Comparison of ENCODE assay signal across 23 mouse cellular contexts in genomic region chr15:93026456-93027078, GRCm38 (mm10).
DNase-seq lines count a peak whose midpoint lies in the region; ATAC-seq and TF ChIP-seq lines count a peak whose summit lies in the region.
"Had no signal": no experiment of that assay in that cellular context is flagged by ENCODE, and none has a peak within 500 bp of the region (broad histone marks: within the 10 kb centered on the region; RNA-seq: fewer than 3 reads in every experiment).

No protein-coding gene starts in this region.

- 43% methylated on average over 11 of the region's 11 CpGs for WGBS in heart, embryonic 11.5 days (ENCODE audit: insufficient replicate concordance)

- H3K9me3 ChIP-seq in heart, embryonic 11.5 days (replicated peaks; ENCODE audit: control insufficient read depth, low read length): no peaks in the 10 kb centered on the region
- H3K9me3 ChIP-seq: forebrain, embryonic 10.5 days; hindbrain, embryonic 15.5 days; limb, embryonic 15.5 days; liver, embryonic 15.5 days; midbrain, embryonic 12.5 days had no signal

- H3K4me1 ChIP-seq in heart, embryonic 11.5 days (ENCODE audit: control insufficient read depth, insufficient read depth, low read length): peaks cover 9% of the 10 kb centered on the region
- H3K4me1 ChIP-seq: limb, embryonic 15.5 days; liver, embryonic 15.5 days; midbrain, embryonic 12.5 days had no signal

- no peaks in the 10 kb centered on the region for H3K27me3 ChIP-seq in heart, embryonic 11.5 days (ENCODE audit: control insufficient read depth, insufficient read depth, low read length)
- H3K27me3 ChIP-seq: hindbrain, embryonic 15.5 days; limb, embryonic 15.5 days; liver, embryonic 15.5 days; midbrain, embryonic 12.5 days had no signal

- H3K27ac ChIP-seq in heart, embryonic 11.5 days (ENCODE audit: low read depth, low read length): no peak overlapping the region
- peak overlapping the region; percentile 61 for H3K27ac ChIP-seq in layer of hippocampus, adult 2 months
- H3K27ac ChIP-seq: forebrain, embryonic 10.5 days; hindbrain, embryonic 15.5 days; kidney, postnatal 0 days; limb, embryonic 15.5 days; liver, embryonic 15.5 days; macrophage; midbrain, embryonic 12.5 days had no signal

- no peak for TF ChIP-seq CTCF in layer of hippocampus, adult 2 months (conservative IDR thresholded peaks at IDR 0.05)

- no peaks in the 10 kb centered on the region for H3K36me3 ChIP-seq in heart, embryonic 11.5 days (ENCODE audit: control insufficient read depth, insufficient read depth, low read length)
- H3K36me3 ChIP-seq: forebrain, embryonic 10.5 days; hindbrain, embryonic 15.5 days; limb, embryonic 15.5 days; liver, embryonic 15.5 days; midbrain, embryonic 12.5 days had no signal

- H3K4me3 ChIP-seq in heart, embryonic 11.5 days (ENCODE audit: low read depth, low read length): no peak overlapping the region
- no peak overlapping the region; the same call in 1 of the 2 replicates for H3K4me3 ChIP-seq in layer of hippocampus, adult 2 months
- H3K4me3 ChIP-seq: forebrain, embryonic 10.5 days; hindbrain, embryonic 15.5 days; limb, embryonic 15.5 days; liver, embryonic 15.5 days; midbrain, embryonic 12.5 days had no signal

- H3K4me2 ChIP-seq in heart, embryonic 11.5 days: peak overlapping the region; percentile 38; the same call in 1 of the 2 replicates
- H3K4me2 ChIP-seq: hindbrain, embryonic 15.5 days; limb, embryonic 15.5 days; liver, embryonic 15.5 days; midbrain, embryonic 12.5 days had no signal

- no peak for ATAC-seq in heart, embryonic 11.5 days (replicated peaks; ENCODE audit: insufficient number of reproducible peaks, low FRiP score, low TSS enrichment)
- ATAC-seq in megakaryocyte progenitor cell, adult 5-6 weeks (replicated peaks; ENCODE audit: poor library complexity): peak; percentile 55
- ATAC-seq: forebrain, embryonic 16.5 days had no signal

- no peak for DNase-seq in heart, postnatal 4 days
- DNase-seq in layer of hippocampus, adult 2 months (ENCODE audit: low spot score in 2 of 2): no peak
- no peak for DNase-seq in layer of hippocampus, adult 8-10 months (ENCODE audit: low spot score in 2 of 2)
- DNase-seq in retina, postnatal 1 day: peak; percentile 35
- no peak for DNase-seq in retina, embryonic 14.5 days (ENCODE audit: low spot score)
- no peak for DNase-seq in urinary bladder, adult 2 months (ENCODE audit: low spot score)
- DNase-seq: adrenal gland, adult 2 months; cerebellum, adult 11 months; gastrocnemius, postnatal 10 days; kidney, adult 2 months; left cerebral cortex, postnatal 4 days; right cerebral cortex, postnatal 25 days; thymus, postnatal 14 days had no signal

- no peak overlapping the region for H3K9ac ChIP-seq in heart, embryonic 11.5 days (ENCODE audit: low read depth, low read length)
- H3K9ac ChIP-seq: hindbrain, embryonic 15.5 days; limb, embryonic 15.5 days; liver, embryonic 15.5 days; midbrain, embryonic 12.5 days had no signal
